Mouse (Mus musculus): ENCODE results near the gene Zfp980.
"Not testable (repeated sequence)": the region's sequence is repeated elsewhere in the genome, so short reads cannot be mapped to it uniquely, and the experiment has no call there.

GRCm38 (mm10) chr4:145744935-145745644, 74.6 kb downstream of the Zfp980 start:
- TF ChIP-seq CTCF (IDR thresholded peaks at IDR 0.05; ENCODE audit: borderline replicate concordance, insufficient read depth, low read length); POLR2A (IDR thresholded peaks at IDR 0.05; ENCODE audit: low read depth, low read length): not testable (repeated sequence)
